Mouse (Mus musculus): ENCODE measurements around the gene Zbtb1.
"Not testable (repeated sequence)": the region's sequence is repeated elsewhere in the genome, so short reads cannot be mapped to it uniquely, and the experiment has no call there.

Zbtb1 gene

DNA sequence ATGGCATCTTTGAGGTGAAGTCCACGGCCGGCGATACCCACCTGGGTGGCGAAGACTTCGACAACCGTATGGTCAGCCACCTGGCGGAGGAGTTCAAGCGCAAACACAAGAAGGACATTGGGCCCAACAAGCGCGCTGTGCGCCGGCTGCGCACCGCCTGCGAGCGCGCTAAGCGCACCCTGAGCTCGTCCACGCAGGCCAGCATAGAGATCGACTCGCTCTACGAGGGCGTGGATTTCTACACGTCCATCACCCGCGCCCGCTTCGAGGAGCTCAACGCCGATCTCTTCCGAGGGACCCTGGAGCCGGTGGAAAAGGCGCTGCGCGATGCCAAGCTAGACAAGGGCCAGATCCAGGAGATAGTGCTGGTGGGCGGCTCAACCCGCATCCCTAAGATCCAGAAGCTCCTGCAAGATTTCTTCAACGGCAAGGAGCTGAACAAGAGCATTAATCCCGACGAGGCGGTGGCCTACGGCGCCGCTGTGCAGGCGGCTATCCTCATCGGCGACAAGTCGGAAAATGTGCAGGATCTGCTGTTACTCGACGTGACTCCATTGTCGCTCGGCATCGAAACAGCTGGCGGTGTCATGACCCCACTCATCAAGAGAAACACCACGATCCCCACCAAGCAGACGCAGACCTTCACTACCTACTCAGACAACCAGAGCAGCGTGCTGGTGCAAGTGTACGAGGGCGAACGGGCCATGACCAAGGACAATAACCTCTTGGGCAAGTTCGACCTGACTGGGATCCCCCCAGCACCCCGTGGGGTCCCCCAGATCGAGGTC, 35.3 kb downstream of the Zbtb1 start:
- DNase-seq = peak; percentile 35

DNA sequence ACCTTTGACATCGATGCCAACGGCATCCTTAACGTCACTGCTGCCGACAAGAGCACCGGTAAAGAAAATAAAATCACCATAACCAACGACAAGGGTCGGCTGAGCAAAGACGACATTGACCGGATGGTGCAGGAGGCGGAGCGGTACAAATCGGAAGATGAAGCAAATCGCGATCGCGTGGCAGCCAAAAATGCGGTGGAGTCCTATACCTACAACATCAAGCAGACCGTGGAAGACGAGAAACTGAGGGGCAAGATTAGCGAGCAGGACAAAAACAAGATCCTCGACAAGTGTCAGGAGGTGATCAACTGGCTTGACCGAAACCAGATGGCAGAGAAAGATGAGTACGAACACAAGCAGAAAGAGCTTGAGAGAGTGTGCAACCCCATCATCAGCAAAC, 35.9 kb downstream of the Zbtb1 start:
- DNase-seq = peak; percentile 10

DNA sequence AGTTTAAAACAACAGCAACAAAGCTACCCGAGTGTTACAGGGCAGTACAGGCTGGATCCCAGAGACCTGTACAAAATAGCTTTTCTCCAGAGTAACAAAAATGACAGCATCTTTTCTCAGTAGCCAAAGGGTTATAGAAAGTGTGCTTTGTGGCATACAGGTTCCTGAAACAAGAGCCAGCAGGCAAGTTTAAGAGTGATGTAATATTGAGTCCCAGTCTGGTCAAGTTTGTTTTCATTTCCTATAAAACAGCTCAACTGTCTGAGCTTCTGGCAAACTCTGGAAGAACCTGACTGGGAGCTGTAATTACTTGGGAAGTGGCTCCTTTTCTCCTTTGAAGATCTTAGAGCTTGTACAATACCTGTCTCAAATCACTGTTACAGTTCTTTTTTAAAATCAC, 37.1 kb downstream of the Zbtb1 start:
- DNase-seq = no peak

DNA sequence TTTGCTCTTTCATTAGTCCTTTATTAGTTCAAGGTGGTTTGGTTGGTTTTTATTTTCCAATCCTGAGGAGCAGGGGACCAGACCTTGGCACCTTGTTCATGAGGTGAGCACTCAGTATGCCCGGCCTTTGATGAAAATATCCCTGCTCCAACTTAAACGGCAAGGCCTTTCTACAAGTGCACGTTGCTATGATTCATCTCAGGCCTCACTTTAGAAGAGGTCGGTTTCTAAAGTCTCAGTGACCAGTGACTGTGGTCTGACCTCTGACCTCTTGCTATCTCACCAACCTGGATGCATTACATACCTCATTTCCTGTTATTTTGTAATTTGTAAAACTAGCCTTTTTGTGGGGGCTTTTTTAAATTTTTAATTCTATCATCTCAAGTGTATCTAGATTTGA, 39.1 kb downstream of the Zbtb1 start:
- no peak for DNase-seq

DNA sequence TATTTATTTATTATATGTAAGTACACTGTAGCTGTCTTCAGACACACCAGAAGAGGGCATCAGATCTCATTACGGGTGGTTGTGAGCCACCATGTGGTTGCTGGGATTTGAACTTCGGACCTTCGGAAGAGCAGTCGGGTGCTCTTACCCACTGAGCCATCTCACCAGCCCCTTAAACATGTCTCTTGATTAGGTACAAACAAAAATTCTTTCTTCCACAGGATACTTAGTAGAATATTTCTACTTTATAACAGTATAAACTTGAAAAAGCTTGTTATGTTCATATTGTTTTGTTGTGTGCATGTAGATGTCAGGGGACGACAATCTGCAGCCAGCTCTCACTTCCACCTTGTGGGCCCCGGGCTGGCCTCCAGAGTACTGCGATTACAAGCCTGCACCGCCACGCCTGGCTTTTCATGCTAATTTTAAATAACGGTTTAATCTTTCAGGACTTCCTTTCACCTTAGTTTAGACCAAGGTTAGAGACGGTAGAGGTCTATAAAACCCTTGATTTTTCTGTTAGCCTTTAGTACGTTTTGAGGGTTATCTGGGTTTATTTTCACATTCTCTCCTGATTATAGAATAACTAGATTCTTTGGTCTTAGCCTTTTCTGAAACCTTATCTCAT, 45.4 kb downstream of the Zbtb1 start:
- no peak for DNase-seq

DNA sequence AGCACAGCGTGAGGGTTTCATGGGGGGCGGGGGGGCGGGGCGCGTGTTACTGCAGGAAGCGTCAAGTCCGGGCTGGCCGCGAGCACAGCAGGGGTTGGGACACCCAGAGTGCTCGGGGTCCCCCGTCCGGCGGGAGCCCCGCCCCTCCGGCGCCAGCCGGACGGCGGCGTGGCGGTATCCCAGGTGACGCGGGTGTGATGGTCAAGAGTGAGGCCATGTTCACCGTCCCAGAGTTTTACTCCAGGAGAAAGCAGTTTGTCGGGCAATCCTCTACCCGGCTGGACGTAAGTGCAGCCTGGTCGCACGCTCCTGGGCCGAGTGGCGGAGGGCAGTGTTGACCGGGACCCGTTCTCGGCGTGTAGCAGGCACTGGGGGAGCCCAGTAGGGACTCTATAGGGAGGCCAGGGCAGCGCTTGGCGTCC, 47.4 kb downstream of the Zbtb1 start, which contains the start of gene Ppp1r36:
Gene Ppp1r36, plus strand, starts transcription at position 106 of the 422 bp plus-strand sequence.
- DNase-seq = no peak

DNA sequence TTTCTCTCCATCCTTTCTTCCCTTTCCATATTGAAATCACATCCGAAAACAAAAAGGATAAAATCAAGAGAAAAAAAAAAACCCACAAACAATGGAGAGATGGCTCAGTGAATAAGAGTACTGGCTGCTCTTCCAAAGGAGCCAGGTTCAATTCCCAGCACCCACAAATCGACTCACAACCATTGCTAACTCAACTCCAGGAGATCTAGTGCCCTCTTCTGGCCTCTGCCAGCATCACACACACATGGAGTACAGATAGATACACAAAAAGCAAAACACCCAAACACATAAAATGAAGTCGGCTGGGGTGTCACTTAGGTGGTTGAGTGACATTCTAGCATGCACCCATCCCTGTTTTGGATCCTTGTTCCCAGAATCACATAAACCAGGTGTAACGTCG, 48.3 kb downstream of the Zbtb1 start:
- DNase-seq = no peak

DNA sequence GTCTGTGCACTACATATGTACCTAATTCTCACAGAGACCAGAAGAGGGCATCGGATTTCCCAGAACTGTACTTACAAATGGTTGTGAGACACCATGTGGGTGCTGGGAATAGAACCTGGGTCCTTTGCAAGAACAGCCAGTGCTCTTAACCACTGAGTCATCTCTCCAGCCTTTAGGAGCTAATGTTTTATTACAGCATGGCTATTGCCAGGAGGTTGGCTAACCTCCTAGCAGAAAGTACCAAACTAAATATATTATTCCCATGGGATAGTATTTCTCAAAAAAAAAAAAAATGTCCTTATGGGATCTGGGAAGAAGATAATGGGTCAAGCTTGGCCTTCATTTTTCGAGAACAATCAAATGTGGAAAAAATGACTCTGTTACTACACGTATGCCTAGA, 55.2 kb downstream of the Zbtb1 start:
- DNase-seq = no peak

DNA sequence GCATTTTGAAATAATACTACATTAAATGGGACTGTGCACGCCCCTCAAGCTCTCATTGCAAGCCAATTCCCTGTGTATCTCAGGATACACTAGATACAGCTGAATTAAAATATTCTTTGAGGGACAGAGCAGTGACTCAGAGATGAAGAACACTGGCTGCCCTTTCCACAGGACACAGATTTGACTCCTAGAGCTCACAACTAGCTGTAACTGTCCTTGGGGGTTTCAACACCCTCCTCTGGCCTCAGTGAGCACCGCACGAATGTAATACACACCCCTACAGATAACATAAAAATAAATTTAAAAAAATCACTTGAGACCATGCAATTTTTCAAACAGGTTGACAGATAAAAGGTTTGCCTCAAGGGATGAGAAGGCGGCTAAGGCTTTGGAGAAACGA, 57.5 kb downstream of the Zbtb1 start:
- no peak for DNase-seq

DNA sequence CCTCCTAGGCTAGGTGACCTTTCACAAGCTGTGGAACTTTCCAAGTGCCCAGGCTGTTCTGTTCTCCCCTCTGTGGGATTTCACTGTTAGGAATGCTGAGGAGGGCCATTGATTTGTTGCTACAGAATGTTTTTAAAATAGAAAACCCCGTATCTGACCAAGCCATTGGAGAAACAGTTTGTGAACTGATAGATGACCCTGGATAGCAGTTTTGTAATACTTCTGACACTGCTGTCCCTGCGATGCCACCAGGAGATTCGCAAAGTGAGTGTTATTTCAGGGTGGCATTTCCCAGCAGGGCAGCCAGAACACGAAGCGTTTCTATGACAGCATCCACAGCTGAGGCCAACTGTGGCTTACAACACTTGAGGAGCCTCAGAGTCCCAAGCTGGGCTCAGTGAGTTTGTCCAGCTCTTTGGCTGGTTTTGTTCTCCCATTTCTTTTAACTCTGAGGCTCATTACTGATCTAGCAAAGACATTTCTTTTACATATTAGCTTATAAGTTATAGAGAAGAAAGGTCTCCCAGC, 60.9 kb downstream of the Zbtb1 start:
- DNase-seq = peak; percentile 22

DNA sequence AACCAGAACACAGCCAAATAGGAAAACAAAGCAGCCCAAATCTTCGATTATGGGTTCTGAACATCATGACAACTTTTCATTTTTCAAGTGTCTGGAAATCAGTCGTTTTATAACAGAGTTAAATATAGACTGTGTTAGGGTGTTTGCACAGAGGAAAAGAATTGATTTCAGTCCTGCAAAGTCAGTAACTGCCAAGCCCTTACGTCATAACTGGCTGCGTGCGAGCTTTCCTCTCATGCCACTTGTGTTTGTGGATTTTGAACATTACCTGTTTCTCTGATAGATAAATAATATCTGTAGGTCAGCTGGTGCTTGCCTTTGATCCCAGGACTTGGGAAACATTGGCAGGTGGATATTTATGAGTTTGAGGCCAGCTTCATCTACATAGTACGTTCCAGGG, 61.4 kb downstream of the Zbtb1 start:
- no peak for DNase-seq

DNA sequence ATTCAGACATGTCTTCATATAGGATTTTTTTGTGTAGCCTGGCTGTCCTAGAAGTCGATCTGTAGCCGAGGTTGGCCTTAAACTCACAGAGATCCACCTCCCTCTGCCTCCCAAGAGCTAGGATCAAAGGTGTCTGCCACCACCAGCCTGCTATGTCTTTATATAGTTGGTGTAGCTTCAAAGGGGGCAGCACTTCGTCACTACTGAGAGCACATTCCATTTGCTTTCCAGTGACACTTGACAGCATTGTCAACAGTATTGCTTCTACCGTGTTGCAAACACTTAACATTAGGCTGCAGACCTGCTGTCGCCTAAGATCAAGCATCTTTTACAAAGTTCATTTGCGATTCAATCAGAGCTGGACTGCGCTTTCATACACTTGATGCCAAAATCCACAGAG, 64.0 kb downstream of the Zbtb1 start:
- DNase-seq = no peak

DNA sequence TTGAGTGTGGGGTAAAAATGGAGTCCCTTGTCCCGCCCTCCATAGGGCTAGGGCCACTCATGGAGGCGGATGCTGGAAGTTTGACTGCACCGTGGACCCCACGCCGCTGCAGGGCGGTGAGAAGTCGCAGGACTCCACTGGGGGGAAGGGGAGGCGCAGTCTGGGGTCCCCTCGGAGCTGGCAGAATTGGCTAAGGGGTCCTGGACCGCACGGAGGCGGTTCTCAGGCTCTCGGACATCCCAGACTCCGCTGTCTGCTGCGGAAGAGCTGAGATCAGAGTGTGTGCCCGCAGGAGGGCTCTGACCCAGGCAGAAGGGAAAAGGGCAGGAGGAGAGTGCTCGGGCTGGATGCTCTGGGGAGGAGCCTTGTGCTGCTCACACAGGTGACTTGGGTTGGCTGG, 65.0 kb downstream of the Zbtb1 start:
- DNase-seq = no peak

DNA sequence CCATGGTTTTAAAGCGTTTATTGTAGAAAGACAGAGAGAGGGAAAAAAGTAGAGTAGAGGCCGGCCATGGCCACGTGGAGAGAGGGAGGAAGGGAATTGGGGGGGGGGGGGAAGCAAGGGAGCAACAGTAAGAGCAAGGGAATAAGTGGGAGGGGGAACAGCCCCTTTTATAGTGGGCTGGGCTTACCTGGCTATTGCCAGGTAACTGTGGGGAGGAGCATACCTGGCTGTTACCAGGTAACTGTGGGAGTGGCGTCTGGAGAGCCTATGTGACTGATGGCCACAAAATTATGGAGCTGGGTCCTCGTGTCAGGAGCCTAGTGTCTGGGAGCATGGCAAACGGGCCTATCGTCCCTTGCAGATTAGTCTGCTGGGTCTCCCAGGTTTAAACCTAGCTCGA, 65.5 kb downstream of the Zbtb1 start:
- DNase-seq = no peak

DNA sequence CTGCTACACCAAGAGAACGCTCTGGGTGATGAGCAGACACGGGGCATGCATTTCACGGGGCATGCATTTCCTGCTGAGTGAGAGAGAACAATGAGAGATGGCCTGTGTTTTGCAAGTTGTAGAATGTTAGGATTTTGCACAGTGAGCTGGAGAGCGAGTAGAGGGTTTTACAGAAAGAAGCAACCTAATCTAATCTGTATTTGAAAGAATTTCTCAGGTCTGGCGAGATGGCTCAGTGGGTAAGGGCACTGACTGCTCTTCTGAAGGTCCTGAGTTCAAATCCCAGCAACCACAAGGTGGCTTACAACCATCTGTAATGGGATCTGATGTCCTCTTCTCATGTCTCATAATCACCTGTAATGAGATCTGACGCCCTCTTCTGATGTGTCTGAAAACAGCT, 73.4 kb downstream of the Zbtb1 start:
- DNase-seq = not testable (repeated sequence)

DNA sequence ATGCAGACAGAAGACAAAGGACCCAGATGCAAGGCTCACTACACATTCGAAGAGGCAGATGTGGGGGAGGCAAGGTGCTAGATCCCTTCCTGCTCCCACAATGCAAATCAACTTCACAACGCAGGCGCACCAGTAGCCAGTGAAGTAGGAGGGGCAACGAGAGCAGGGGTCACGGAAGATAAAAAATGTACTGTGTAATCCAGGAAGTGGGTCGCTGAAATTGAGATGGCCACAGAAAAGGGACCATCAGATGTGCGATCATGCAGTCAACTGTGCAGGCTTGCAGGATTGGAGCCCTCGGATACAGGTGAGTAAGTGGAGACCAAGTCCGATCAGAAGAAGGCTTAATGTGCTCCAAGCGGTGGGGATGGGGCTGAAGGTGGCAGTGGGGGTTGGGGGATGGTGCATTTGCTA, 74.3 kb downstream of the Zbtb1 start:
- no peak for DNase-seq

DNA sequence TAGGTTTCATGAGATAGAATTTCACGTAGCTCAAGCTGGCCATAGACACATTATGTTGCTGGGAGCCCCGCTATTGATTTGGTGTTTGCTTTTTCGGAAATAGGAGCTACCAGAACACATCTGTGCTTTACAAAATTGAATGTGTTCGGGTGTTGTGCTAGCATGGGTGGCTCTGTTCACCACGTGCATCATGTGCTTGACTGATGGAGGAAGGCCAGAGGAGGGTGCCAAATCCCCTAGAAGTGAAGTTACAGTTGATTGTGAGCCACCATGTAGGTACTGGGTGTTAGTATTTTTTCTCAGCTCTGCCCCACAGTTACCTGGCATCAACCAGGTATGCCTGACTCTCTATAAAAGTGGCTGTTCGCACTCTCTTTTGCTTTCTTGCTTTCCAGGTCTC, 74.8 kb downstream of the Zbtb1 start:
- DNase-seq = no peak

DNA sequence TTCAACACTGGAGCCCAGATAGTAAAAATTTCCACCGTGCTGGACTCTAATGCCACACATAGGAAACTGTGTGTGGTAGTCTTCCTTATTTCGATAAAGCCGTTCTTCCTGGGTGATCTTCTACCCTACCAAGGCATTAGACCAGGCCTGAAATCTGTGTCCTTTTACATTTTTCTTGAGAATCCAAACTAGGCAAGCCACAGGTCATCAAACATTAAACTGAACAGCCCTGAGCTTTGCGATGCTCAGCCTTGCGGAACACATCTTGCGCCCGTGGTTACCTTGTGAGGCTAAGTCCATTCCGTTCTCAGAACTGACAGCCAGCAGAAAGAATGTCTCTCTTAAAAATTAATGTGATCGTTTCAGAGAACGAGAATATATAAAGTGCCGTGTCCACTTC, 76.1 kb downstream of the Zbtb1 start:
- DNase-seq = no peak
